Mouse (Mus musculus) heart, postnatal 0 days (tissue): ENCODE results near the gene Gpr176. TPM values are rescaled to one million over a fixed set of nuclear protein-coding genes. Genes with fewer than 3 reads are reported as not detected.
A peak's percentile ranks its signal among the peaks of the same experiment; 100 is the strongest.

ENCODE experiments used
- ATAC-seq: fragments of 200-750 bp; cut with Nextera tagmentation; 2 replicates; pipeline ENCODE4 v1.8.0; 2017; ENCODE audit warnings: low read depth, moderate number of reproducible peaks, moderate library complexity; ENCODE audit not compliant: insufficient read depth
- DNase-seq: peaks from one replicate; pipeline ENCODE4 v3.0.0-alpha.2; 2016; ENCODE audit warnings: low spot score
- H3K27ac ChIP-seq: fragments of 300-500 bp; sonication (generic); 2 replicates; pipeline ENCODE4 v1.5.1; 2014; ENCODE audit warnings: low read depth, mild to moderate bottlenecking
- H3K27me3 ChIP-seq: fragments of 300-500 bp; sonication (generic); 2 replicates; pipeline ENCODE4 v1.6.1; 2014; ENCODE audit warnings: low read length, mixed read lengths; ENCODE audit not compliant: control insufficient read depth, insufficient read depth
- H3K36me3 ChIP-seq: fragments of 300-500 bp; sonication (generic); replicated peaks from 2 replicates; pipeline ENCODE4 v1.6.1; 2014; ENCODE audit warnings: low read length, mixed read lengths; ENCODE audit not compliant: control insufficient read depth, insufficient read depth
- H3K4me1 ChIP-seq: fragments of 300-500 bp; sonication (generic); 2 replicates; pipeline ENCODE4 v1.6.1; 2014; ENCODE audit warnings: antibody characterized with exemption; ENCODE audit not compliant: control insufficient read depth, insufficient read depth
- H3K4me2 ChIP-seq: fragments of 300-500 bp; sonication (generic); 2 replicates; pipeline ENCODE4 v1.6.1; 2014; ENCODE audit warnings: low read depth, mild to moderate bottlenecking, low read length, moderate library complexity
- H3K4me3 ChIP-seq: fragments of 300-500 bp; sonication (generic); 2 replicates; pipeline ENCODE4 v1.5.1; 2014; ENCODE audit warnings: low read depth, low read length
- H3K9ac ChIP-seq: fragments of 300-500 bp; sonication (generic); replicated peaks from 2 replicates; pipeline ENCODE4 v1.6.1; 2014; ENCODE audit warnings: low read depth, low read length, mixed read lengths
- H3K9me3 ChIP-seq: fragments of 300-500 bp; sonication (generic); replicated peaks from 2 replicates; pipeline ENCODE4 v1.6.1; 2016; ENCODE audit warnings: low read length; ENCODE audit not compliant: control insufficient read depth
- CTCF ChIP-seq: IDR thresholded peaks from 2 replicates; pipeline ENCODE4 v1.5.1; 2016; ENCODE audit warnings: antibody characterized with exemption, control low read depth, low read depth
- EP300 ChIP-seq: IDR thresholded peaks from 2 replicates; pipeline ENCODE4 v1.6.1; 2016; ENCODE audit warnings: antibody characterized with exemption, low read depth
- WGBS: fragments of 180-500 bp; shearing (Covaris S2); extraction: QIAGEN DNeasy Blood & Tissue Kit; methylation state at CpG from one replicate; pipeline ENCODE4 v1.1.7; 2014; 5-methylcytosine and 5-hydroxymethylcytosine counted together
- polyA plus RNA-seq: library from polyadenylated mRNA; unstranded; fragments of >200 nt; fragmentation: Nextera tagmentation; extraction: Ambion mirVana; gene quantifications from 2 replicates; pipeline ENCODE4 v1.2.1, GENCODE M21; 2015
- total RNA-seq: library from RNA; depleted of rRNA; stranded (reverse); fragments of >200 nt; gene quantifications from 2 replicates; pipeline ENCODE4 v1.2.3, GENCODE M21; 2014; ENCODE audit warnings: low replicate concordance

Gpr176 gene
- total and polyA plus RNA-seq, 2 experiments from 2014 or later: 0.27 to 0.31 TPM

DNA sequence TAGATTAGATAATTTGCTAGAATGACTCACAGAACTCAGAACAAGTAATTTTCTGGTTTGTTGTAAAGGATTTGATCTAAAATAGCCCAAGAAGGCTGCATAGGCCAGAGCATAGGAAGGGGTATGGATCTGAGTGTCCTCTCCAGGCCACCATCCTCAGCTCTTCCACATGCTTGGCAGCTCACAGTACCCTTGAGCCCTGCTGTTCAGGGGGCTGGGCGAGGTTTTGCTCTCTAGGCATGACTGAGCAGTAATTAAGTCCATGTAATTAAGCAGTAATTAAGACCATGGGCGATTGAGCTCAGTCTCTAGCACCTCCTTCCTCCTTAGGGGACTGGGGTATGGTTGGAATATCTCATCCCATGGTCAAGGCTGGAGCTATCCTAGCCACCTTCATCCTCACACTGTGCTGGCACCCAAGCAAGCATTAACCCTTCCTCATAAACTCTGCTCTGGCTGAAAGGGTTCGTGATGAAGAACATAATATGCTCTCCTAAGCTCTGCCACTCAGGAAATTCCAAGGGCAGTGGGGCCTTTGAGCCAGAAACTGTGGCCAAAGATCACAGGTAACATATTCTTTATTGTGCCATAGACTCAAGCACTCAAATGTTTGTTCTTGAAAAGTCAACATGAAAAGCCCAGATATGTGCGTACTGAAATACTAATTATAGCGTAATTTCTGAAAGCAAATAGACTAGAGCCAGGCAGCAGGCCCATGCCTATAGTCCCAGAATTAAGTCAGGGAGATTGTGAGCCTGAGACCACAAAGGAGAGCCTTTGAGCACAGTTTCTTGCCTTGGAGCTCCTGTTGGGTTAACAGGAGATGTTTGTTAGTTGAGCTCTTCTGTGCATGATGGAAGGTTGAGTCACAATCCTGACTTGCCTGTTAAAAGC lies 28.9 kb upstream of the Gpr176 start:
- ATAC-seq: no peak
- no peak for DNase-seq
- WGBS: 85% methylated on average over 5 of the region's 5 CpGs
- H3K4me3 ChIP-seq: no peak overlapping the region
- H3K27ac ChIP-seq: no peak overlapping the region
- H3K36me3 ChIP-seq: 0 out of 2 replicates have a peak, but pooled peaks cover 10% of the 10 kb centered on the region
- no peak overlapping the region for H3K4me2 ChIP-seq
- no peak for TF ChIP-seq EP300
- H3K27me3 ChIP-seq: no peaks in the 10 kb centered on the region
- H3K9me3 ChIP-seq: no peaks in the 10 kb centered on the region
- H3K4me1 ChIP-seq: no peaks in the 10 kb centered on the region
- H3K9ac ChIP-seq: no peak overlapping the region

GRCm38 (mm10) chr2:118399751-118400150 lies 26.5 kb upstream of the Gpr176 start:
- DNase-seq: no peak
- Histone ChIP-seq H3K4me3 (no peak overlapping the region), H3K4me2 (no peak overlapping the region), H3K27me3 (no peaks in the 10 kb centered on the region), H3K27ac (no peak overlapping the region), H3K36me3 (0 out of 2 replicates have a peak, but pooled peaks cover 10% of the 10 kb centered on the region), H3K9me3 (no peaks in the 10 kb centered on the region), H3K4me1 (no peaks in the 10 kb centered on the region), H3K9ac (no peak overlapping the region)
- TF ChIP-seq CTCF (no peak), EP300 (no peak)
- no peak for ATAC-seq
- WGBS: 94% methylated on average over 5 of the region's 5 CpGs

- Histone ChIP-seq H3K9ac (no peak overlapping the region), H3K4me3 (no peak overlapping the region), H3K9me3 (no peaks in the 10 kb centered on the region), H3K4me1 (peaks cover 20% of the 10 kb centered on the region; the same call in 1 of the 2 replicates), H3K27ac (no peak overlapping the region), H3K4me2 (no peak overlapping the region), H3K36me3 (no peaks in the 10 kb centered on the region), H3K27me3 (no peaks in the 10 kb centered on the region)
- no peak for DNase-seq
- no peak for ATAC-seq
- TF ChIP-seq EP300 (no peak), CTCF (no peak)
- 62% methylated on average over 5 of the region's 5 CpGs for WGBS
These were observed 18.0 kb upstream of the Gpr176 start for GRCm38 (mm10) chr2:118391201-118391600.

DNA sequence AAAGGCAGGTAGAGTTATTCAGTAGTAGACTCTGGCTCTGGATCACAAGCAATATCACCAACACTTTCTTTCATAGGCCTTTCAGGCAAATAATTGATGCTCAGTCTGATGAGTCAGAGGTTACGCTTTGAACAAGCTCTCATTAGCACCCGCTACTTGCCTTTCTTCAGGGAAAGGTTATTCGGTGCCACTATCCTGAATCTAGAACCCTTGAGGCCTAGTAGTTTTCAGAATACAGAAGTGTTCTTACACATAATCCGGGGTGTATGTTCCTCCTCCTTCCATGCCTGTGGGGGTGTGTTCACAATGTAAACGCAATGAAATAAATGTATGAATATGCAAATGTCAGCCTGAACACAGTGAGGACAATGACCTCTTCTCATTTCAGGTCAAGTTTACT lies 16.9 kb upstream of the Gpr176 start:
- no peak overlapping the region for H3K27ac ChIP-seq
- H3K4me2 ChIP-seq: peak overlapping the region; percentile 64; the same call in 1 of the 2 replicates
- H3K9me3 ChIP-seq: no peaks in the 10 kb centered on the region
- H3K36me3 ChIP-seq: no peaks in the 10 kb centered on the region
- H3K27me3 ChIP-seq: no peaks in the 10 kb centered on the region
- no peak overlapping the region for H3K4me3 ChIP-seq
- H3K9ac ChIP-seq: no peak overlapping the region
- ATAC-seq (no peak), DNase-seq (no peak)
- H3K4me1 ChIP-seq: peaks cover 20% of the 10 kb centered on the region; the same call in 1 of the 2 replicates
- 85% methylated on average over 5 of the region's 5 CpGs for WGBS
- TF ChIP-seq CTCF (no peak), EP300 (no peak)

DNA sequence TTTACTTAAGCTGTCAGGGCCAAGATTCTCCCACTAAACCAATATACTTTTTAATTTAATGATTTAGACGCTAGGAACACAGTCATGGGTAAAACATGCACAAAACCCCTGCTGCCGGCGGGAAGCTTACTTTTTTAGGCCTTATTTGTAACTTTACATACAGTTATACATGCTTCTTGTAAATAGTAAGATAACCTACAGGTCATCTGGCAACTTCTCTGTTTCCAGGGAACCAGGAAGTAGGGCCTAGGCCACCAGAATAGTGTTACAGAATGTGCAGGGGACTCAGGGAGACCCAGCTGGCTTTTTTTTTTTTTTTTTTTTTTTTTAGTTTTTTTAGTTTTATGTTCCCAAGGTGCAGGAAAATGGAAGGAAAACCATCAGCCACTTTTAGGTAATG lies 16.4 kb upstream of the Gpr176 start:
- H3K36me3 ChIP-seq: no peaks in the 10 kb centered on the region
- TF ChIP-seq CTCF (no peak), EP300 (no peak)
- no peak for DNase-seq
- ATAC-seq: no peak
- peak overlapping the region; percentile 94; the same call in 1 of the 2 replicates for H3K27ac ChIP-seq
- H3K4me1 ChIP-seq: peaks cover 20% of the 10 kb centered on the region; the same call in 1 of the 2 replicates
- WGBS: 53% methylated on average over 3 of the region's 3 CpGs
- H3K4me2 ChIP-seq: peak overlapping the region; percentile 64
- H3K4me3 ChIP-seq: peak overlapping the region; percentile 84
- no peaks in the 10 kb centered on the region for H3K27me3 ChIP-seq
- H3K9me3 ChIP-seq: no peaks in the 10 kb centered on the region
- H3K9ac ChIP-seq: peak overlapping the region; percentile 80; the same call in 1 of the 2 replicates
